Mouse (Mus musculus) lung, adult 2 months (tissue): ENCODE data around the gene Eri3. TPM values are rescaled to one million over a fixed set of nuclear protein-coding genes. Genes with fewer than 3 reads are reported as not detected.

ENCODE experiments used
- DNase-seq: peaks from one replicate; pipeline ENCODE4 v3.0.0; 2022
- H3K4me1 ChIP-seq: fragments of 200-500 bp; 2 replicates; pipeline ENCODE4 v1.6.1; 2011; ENCODE audit warnings: low read length; ENCODE audit not compliant: control insufficient read depth, insufficient read depth
- H3K4me3 ChIP-seq: fragments of 200-500 bp; replicated peaks from 2 replicates; pipeline ENCODE3; 2011; ENCODE audit warnings: low read depth, mild to moderate bottlenecking, control low read depth, low read length; ENCODE audit errors: extremely low read depth
- CTCF ChIP-seq: fragments of 200-500 bp; IDR thresholded peaks from 2 replicates; pipeline ENCODE4 v1.5.1; 2011; ENCODE audit warnings: mild to moderate bottlenecking, low read length, control low read depth; ENCODE audit not compliant: insufficient read depth
- POLR2A ChIP-seq: fragments of 200-500 bp; IDR thresholded peaks from 2 replicates; pipeline ENCODE4 v1.6.1; 2011; ENCODE audit warnings: low read depth, mild to moderate bottlenecking, control low read depth, low read length, borderline replicate concordance; ENCODE audit errors: extremely low read depth
- WGBS: fragments of 180-500 bp; shearing (Covaris S2); methylation state at CpG from one replicate; pipeline ENCODE4 v1.1.7; 2018; 5-methylcytosine and 5-hydroxymethylcytosine counted together
- polyA plus RNA-seq: library from polyadenylated mRNA; depleted of rRNA; stranded (reverse); fragments of >200 nt; gene quantifications from 2 replicates; pipeline ENCODE4 v1.2.3, GENCODE M21; 2012

The Eri3 gene
- polyA plus RNA-seq, 1 experiment, result 74.3 TPM

DNA sequence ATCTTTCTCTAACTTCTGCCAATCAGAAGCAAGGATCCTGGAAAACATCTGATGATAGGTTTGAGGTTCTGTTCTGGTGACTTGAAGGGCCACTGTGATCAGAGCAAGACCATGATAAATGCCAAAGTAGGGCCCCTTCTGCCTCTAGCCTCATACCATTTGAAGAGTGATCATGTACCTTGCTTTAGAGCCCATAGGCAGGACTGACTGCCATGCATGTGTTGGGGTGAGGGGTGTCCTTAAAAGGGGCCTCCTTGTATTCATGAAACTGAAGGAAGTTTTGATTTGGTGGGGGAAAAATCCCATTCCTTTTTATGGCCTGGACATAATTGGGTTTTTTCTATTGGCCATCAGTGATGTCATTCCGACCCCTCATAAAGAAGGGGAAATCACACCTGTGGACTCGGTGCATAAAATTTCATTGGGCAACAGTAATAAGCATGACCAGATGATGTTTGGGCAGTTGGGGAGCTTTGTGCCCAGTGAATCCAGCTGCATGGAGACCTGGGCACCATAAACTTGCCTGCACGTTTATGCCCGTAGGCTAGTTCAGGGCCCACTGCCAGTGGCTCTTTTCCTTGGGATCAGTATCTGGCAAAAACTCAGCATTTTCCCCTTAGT lies 63.1 kb downstream of the Eri3 start:
- no peaks in the 10 kb centered on the region for H3K4me1 ChIP-seq
- DNase-seq, result no peak
- H3K4me3 ChIP-seq, result no peak overlapping the region
- 95% methylated on average over 4 of the region's 4 CpGs for WGBS
- TF ChIP-seq POLR2A (no peak), CTCF (no peak)

DNA sequence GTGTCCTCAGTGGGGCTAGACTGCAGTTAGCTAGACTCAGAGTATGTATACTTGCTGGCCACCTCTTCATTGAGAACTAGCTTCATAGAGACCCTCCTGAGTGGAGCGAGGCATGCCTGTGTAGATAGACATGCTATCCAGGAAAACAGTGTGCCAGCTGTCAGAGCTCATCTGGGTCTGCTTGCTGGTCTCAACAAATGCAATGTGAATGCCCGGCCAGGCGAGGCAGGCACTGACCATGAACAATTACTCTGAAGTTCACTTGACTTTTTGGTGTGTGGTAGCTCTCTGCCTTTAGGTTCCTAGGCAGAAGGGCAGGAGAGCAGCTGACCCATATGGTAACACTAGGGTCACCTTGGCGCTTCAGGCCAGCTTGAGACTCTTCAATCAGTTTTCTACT lies 66.4 kb downstream of the Eri3 start:
- Histone ChIP-seq H3K4me3 (no peak overlapping the region), H3K4me1 (no peaks in the 10 kb centered on the region)
- no peak for TF ChIP-seq POLR2A
- TF ChIP-seq CTCF, result no peak
- WGBS, result 92% methylated on average over 4 of the region's 4 CpGs
- no peak for DNase-seq

- DNase-seq, result no peak
- 85% methylated on average over 5 of the region's 5 CpGs for WGBS
- no peaks in the 10 kb centered on the region for H3K4me1 ChIP-seq
- H3K4me3 ChIP-seq, result no peak overlapping the region
- TF ChIP-seq POLR2A (no peak), CTCF (no peak)
Measured at GRCm38 (mm10) chr4:117622270-117622669, 72.1 kb downstream of the Eri3 start.

GRCm38 (mm10) chr4:117623025-117623424 lies 72.9 kb downstream of the Eri3 start:
- TF ChIP-seq POLR2A, result no peak
- no peak for TF ChIP-seq CTCF
- DNase-seq, result no peak
- WGBS, result 81% methylated on average over 2 of the region's 2 CpGs
- no peak overlapping the region for H3K4me3 ChIP-seq
- no peaks in the 10 kb centered on the region for H3K4me1 ChIP-seq

GRCm38 (mm10) chr4:117624660-117625059 lies 74.5 kb downstream of the Eri3 start:
- DNase-seq, result no peak
- 71% methylated on average over 5 of the region's 5 CpGs for WGBS
- no peak for TF ChIP-seq POLR2A
- no peak for TF ChIP-seq CTCF
- H3K4me3 ChIP-seq, result no peak overlapping the region
- H3K4me1 ChIP-seq, result no peaks in the 10 kb centered on the region

DNA sequence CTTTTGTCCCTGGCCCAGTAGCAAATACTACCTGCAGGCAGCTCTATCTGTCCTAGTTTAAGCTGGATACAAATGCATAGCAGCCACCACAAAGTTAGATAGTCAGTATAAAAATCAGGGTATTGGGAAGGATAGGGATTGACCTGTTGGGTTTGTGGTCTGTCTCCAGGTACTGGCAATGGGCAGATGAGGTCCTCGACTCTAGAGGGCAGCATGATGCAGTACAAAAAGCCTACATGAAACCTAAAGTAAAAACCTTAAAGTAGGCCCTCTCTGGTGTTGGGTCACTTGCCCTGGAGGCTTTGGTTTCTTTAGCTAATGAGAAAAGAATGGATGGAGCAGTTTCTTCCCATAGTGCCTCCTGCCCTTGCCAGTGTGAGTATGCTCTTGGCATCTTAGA lies 78.3 kb downstream of the Eri3 start:
- Histone ChIP-seq H3K4me1 (no peaks in the 10 kb centered on the region), H3K4me3 (no peak overlapping the region)
- TF ChIP-seq POLR2A (no peak), CTCF (no peak)
- no peak for DNase-seq
- WGBS, result 59% methylated on average over 1 of the region's 1 CpGs

DNA sequence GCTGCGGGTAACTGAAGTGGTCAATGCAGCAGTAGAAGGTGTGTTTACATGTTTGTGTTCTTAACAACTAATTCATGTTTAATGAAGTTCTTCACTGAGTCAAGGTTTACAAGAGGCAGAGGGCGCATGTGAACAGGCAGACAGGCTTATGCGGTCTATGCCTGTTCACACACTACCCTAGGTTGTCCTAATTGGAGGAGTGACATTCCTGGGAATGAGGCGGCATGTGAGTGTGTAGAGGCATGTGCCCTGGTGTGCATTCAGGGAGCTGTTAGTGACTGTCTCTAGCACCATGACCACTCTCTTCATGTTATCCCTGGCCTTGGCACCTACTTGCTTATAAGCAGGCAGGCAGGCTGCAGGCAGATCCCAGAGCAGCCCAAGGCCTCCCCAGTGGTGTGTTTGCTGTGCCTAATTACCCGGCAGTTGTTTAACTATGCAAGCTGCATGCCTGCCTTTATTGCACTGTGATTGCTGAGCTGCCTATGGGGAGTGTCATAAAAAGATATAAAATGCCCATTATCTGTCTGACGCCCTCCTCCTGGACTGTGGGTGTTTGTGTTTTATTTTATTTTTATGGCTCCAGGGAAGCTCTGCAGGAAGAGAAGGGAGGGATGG lies 80.0 kb downstream of the Eri3 start:
- WGBS, result 82% methylated on average over 6 of the region's 6 CpGs
- TF ChIP-seq CTCF (no peak), POLR2A (no peak)
- Histone ChIP-seq H3K4me1 (no peaks in the 10 kb centered on the region), H3K4me3 (no peak overlapping the region)
- DNase-seq, result no peak

DNA sequence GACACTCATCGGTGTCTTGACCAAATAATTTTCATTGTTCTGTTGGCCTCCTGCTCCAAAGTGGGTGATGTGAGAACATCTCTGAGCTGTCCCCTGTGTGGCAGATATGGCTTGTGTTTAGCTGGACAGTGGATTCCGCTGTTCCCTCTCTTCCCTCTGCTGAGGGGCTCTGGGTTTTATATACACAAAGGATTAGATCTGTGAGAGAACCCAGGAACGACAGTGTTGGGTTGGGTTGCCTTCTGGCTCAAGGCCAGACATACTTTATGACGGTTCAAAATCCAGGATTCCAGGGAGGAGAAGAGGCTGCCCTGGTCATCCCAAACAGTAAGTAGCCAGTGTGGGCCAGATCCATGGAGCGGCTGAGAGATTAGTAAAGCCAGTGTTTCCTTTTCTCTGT lies 83.4 kb downstream of the Eri3 start:
- TF ChIP-seq CTCF (no peak), POLR2A (no peak)
- no peak for DNase-seq
- Histone ChIP-seq H3K4me3 (no peak overlapping the region), H3K4me1 (no peaks in the 10 kb centered on the region)
- WGBS, result 66% methylated on average over 5 of the region's 5 CpGs

DNA sequence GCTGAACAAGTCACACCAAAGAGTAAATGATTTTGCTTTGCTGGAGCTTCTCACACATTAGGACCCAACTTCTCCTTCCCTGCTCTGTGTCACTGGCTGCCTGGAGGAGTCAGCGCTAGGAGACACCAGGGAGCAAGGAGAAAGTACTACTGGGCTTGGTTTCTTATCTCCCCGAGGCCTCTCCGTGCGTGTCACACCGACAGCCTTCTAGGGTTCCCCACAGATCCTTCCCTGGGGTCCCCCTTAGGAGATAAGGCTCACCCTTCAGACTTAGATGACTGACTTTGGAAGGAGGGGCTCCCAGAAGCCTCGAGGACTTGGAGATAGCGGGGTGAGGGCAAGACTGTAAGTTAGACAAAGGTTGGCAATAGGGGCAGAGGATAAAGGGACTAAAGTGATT lies 84.5 kb downstream of the Eri3 start:
- Histone ChIP-seq H3K4me3 (no peak overlapping the region), H3K4me1 (no peaks in the 10 kb centered on the region)
- WGBS, result 76% methylated on average over 7 of the region's 7 CpGs
- no peak for DNase-seq
- TF ChIP-seq CTCF, result no peak
- TF ChIP-seq POLR2A, result no peak

GRCm38 (mm10) chr4:117636152-117636551 lies 86.0 kb downstream of the Eri3 start:
- DNase-seq, result no peak
- no peak overlapping the region for H3K4me3 ChIP-seq
- peaks cover 2% of the 10 kb centered on the region; the same call in 1 of the 2 replicates for H3K4me1 ChIP-seq
- TF ChIP-seq POLR2A (no peak), CTCF (no peak)
- WGBS, result 68% methylated on average over 4 of the region's 4 CpGs
